Mouse (Mus musculus) left cerebral cortex, postnatal 25 days (tissue): ENCODE measurements at regions not wholly inside any gene's neighbourhood (a gene's known extent, or its start where the extent isn't known, plus 50 kb on each side); places are given as distances from the start of the nearest gene placed in this dataset.

Experiments used
- DNase-seq, 2 experiments: peaks; one replicate each; pipeline ENCODE4 v3.0.0; 2022; ENCODE audit warnings: low spot score in 2 of 2, mixed read lengths in 1 of 2
- intact Hi-C: fragments of 180-260 bp; cut with DNase I; formaldehyde crosslinking; loops from one replicate; pipeline ENCODE4 v1.15.1; 2025

DNA sequence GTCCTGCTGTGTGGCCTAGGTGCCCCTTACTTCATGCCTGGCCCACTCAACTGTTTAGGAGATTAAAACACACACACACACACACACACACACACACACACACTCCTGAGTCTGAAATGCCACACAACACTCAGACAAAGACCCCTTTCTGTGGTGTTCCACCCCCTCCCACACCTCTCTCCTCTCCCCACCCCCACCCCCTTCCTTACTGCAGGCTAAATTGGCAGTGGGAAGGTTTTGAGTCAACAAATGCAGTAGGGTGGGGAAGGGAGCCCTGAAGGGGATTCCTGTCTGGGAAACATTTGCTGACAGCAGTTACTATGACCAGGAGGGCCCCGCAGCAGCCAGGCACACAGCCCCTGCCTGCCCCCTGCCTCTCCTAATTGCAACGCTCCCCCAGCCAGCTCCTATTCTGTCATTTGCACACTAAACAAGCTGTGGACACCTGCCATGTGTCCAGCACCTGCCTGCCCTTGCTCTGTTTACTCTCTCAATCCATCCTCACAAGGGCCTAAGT is 69.5 kb downstream of the Ephb3 start:
- no peak for DNase-seq
- intact Hi-C loops: loop anchor here (5.0 kb wide), 2 partner anchors 78 to 98 kb away; no protein-coding TSS in a partner anchor

DNA sequence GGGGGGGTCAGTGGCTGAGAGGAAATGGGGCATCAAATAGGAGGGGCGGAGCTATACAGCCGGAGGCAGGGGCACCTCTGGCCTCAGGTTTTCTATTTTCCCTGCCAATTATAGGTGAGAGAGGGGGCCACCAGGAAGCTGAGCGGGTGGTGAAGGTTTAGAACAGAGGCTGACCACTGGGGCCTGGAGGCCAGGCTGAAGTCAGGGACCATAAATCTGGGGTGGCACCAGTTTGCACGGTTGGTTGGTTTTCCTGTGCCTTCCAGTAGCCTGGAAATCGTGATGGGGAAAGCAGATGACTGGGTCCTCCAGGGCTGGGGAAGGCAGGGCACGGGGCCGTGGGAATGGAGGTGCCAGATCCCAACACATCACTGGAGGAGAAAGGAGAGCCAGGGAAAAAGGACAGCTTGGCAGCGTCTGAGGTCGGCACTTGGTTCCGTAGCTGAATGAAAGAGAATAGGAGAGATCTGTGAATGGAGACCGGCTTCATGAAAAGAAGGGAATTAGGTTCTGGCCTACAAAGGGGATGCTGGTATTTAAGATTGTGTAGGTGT is 73.3 kb downstream of the Ephb3 start:
- no peak for DNase-seq
- intact Hi-C loops: no loop called here

DNA sequence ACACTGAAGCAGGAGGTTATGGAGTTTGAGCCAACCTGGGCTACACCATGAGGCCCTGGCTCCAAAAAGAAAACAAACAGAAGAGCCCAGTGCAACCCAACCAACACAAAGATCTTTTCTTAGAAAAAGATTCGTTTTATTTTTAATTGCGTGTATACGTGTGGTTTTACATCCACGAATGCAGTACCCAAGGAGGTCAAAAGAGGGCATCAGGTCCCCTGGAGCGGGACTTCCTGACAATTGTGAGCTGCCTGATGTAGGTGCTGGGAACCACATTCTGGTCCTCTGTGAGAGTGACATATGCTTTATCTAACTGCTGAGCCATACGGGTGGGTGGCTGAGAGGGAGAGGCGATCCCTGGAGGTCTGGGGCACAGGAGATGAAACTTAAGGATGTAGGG is 73.8 kb downstream of the Ephb3 start:
- intact Hi-C loops: no loop called here
- no peak for DNase-seq

DNA sequence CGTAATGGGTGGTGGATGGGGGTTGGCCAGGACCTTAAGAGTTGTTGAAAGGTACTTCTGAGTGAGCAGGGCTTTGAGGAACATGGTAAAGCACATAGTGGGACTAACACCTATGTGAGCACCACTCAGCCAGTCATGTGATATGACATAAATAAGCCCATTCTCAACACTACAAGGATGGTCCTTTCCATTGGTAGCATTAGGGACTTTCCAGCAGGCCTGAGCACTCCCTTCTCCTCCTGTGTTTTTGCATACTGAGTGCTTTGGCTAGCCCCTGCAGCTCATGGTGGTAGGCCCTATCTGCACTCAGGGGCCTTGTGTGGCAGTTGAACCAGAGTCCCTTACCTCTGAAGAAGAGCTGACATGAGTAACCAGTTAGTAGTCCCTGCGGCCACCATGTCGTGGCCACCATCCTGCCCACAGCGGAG is 75.7 kb downstream of the Ephb3 start:
- intact Hi-C loops: no loop called here
- no peak for DNase-seq

DNA sequence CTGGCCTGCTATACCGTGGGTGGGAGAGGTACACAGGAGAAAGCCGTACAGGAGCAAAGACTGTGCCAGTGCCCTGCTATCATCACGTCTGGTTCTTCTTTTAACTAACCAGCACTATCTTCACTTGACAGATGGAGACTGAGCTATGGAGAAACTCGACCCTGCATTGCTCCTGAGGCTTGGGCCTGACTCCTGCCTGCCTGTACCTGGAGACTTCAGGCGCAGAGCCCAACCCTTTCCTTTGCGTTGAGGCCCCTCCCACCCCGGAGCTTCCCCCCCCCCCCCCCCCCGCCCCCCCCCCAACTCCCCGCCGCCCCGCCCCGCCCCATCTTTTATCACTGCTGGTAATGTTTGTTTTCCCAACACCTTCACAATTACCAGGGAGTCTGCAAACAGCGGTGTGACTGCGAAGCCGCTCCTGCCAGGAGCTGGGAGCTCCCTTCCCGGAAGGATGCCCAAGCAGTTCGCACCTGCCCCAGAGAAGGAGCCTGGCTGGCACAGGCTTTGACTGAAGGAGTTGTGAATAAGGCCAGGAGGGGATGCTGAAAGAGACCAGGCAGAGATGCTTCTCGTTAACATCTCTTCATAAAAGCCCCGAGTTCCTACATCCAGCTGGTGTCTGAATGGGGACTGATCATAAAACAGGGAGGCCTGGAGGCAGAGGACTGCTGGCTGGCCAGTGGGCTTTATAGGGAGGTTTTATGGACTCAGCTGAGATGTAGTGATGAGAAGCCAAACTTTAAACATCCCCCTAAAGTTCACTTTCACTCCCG is 77.6 kb downstream of the Ephb3 start:
- intact Hi-C loops: no loop called here
- no peak for DNase-seq

DNA sequence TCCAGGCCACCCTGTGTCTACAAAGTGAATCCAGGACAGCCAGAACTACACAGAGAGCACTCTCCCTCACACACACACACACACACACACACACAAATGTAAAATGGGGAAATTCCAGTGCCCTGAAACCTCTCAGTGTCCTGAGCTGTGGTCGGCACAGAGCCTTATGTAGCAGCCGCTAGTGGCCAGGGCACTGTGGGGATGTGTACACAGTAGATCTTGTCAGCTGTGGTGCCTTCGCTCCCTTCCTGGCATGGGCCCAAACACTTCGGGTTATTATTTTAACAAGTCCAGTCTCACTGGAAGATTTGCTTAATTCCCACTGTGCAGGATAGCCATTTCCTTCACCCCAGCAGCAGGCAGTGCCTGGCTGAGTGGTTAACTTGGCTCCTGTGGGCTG is 81.5 kb downstream of the Ephb3 start:
- intact Hi-C loops: no loop called here

DNA sequence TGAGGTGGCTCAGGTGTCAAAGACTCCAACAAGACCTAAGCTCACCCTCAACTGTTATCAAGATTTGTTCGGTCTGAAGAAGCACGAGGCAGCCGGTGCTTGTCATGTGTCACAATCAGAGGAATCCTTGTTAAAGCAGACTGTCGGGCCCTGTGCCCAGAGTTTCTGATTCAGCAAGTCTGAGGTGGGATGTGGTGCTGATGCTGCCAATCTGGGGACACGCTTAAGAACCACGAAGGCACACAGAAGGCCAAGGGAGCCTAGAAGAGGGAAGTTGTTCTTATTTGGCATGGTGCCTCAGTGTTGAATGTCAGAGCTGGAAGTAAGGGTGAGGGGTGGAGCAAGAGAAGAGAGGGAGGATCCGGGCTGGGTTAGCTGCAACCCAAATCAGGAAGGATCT is 85.0 kb downstream of the Ephb3 start:
- intact Hi-C loops: no loop called here
- DNase-seq: peak; percentile 47 to 90

More for the DNA sequence above, 81.5 kb downstream of the Ephb3 start:
- no peak for DNase-seq

DNA sequence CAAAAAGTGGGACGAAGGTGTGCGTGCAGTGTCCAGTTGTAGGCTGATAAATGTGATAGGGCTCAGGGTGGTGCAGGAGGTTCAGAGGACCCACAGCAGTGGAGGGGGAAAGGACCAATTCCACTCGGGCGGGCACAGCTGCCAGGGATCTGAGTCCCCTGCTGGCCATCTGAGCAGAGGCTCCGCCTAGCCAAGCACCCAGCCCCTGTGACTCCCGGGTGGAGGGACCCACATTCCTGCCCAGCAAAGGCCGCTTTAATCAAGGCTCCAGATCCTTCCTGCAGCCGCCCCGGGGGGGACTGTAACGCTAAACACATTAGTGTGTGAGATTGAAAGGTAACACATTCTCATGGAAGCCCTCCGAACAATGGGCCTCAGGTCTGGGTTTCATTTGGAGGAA is 88.5 kb downstream of the Ephb3 start:
- intact Hi-C loops: no loop called here
- DNase-seq: no peak

DNA sequence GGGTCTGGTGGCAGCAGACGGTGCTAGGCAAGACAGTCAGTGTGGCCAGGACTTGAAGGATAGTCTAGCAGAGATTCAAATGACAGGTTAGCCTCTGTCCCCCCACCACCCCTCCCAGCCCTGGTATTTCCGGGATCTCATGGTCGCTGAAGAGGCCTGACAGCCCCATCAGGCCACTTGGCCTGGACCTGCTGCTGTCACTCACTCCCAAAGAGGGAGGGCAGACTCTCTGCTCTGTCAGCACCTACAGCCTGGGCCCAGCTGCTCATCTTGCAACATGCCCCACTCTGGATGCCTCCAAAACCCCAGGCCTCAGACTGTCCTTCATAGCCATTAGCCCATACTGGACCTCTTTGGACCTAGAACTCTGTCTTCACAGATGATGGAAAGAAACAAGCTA is 89.0 kb downstream of the Ephb3 start:
- DNase-seq: no peak
- intact Hi-C loops: no loop called here

DNA sequence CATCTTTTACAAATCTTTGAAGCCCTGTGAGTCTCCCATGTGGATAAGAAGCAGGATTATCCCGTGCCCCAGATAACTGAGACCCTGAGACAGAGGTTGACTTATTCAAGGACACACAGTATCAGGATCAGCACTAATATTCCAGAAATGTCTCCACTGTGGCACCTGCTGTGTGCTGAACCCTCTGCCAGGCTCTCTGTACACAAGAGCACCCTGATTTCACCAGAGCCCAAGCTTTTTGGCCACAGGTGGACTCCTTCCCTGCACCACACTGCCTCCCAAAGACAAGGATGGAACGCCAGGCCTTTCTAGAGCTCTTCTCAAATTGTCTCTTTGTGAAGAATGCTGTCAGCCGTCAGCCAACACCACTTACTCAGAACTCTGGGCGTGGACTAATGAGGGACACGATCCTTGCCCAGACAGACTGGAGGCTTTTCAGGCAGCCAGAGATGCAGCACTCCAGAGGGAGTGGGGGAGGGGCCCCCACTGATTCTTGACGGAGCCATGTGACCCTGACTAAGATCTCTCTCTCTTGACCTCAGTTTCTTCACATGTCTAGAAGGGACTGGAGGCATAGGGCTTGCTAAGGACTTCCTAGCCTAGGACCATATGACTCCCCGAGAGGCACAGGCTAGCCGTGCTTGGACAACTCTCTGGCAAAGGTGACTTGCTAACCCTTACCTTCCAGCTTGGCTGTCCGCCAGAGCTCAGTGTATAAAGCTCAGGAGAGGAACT is 90.3 kb downstream of the Ephb3 start:
- intact Hi-C loops: no loop called here
- peak in 1 of 2 experiments; percentile 27 for DNase-seq

DNA sequence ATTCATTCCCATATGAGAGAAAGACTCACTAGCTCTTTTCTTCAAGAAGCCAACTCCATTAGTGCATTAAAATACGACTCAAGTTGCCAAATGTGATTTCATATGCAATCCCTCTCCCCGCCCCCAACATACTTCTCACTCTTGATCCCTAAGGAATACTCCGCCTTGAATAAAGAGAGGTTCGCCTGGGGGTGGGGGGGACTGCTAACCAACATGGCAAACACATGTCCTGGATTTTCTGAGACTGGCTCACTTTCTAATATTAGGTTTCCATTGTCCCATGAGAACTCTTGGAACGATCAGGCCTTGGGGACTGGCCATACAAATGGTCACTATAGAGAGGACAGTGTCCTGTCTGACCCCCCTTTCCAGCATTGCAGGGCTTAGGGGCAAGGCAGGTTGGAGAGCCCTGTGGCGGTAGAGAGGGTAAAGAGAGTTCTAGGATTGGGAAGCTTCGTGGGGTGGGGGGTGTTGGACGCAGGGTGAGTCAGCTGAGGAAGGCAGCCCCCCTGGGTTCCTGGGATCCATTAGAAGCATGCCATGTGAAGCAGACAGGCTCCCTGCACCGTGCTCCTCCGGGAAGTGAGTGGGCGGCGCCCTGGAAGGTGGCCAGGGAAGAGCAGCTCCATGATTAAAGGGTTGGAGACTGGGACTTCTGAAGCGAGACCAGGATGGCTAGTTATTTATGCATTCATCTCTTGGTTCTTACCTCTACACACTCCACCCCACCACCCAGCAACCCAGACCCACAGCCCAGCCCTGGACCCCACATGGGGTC is 91.6 kb downstream of the Ephb3 start:
- intact Hi-C loops: no loop called here
- DNase-seq: peak in 1 of 2 experiments; percentile 23

DNA sequence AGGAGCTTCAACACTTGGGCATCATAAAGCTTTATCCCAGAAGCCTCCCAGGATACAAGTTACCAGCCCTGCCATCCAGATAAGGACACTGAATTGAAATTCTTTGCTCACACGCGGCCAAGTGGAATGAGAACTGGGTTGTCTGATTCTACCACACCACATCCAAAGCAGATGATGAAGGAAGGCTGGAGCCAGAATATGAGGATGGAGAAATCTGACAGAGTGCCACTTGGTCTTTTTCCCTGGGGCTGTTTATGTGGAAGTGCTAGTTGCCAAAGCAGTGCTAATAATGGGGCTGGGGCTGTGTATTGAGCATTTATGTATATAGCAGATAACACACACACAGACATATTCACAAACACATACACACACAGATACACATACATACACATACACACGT is 92.2 kb downstream of the Ephb3 start:
- intact Hi-C loops: no loop called here

DNA sequence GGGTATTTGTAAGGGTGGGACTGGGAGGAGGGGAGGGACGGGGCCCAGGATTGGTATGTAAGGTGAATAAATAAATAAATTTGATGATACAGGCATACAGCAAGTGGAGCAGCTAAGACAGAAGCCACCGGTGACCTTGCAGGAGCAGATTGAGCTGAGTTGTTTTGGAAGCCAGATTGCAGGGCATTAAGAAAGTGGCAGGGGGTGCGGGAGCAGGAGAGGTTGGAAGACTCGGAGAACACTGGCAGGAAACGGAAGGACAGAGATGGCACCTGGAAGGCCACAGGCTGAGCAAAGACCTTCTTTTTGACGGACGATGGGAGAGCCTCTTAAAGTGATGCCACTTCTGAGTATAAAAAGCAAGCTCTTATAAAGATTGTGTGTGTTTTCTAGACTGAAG is 94.3 kb downstream of the Ephb3 start:
- intact Hi-C loops: no loop called here
- DNase-seq: no peak

More for the DNA sequence above, 92.2 kb downstream of the Ephb3 start:
- no peak for DNase-seq

DNA sequence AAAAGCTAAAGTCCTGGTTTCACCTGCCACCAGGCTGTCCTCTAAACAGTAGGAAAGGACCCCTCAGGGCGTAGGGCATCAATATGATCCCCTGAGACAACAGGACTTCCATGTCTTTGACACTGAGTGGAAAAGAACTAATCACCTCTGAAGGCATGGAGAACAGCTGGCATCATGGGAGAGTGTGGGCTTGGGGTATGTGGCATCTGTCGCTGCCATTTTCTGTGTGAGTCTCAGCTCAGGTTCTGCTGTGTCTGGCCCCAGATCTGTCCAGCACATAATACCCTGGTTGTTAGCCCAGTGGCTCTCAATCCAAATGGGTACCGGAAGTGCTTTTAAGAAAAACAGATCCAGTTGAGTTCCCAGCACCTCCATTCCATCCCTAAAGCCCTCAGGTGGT is 101.3 kb downstream of the Ephb3 start:
- intact Hi-C loops: no loop called here
- no peak for DNase-seq

DNA sequence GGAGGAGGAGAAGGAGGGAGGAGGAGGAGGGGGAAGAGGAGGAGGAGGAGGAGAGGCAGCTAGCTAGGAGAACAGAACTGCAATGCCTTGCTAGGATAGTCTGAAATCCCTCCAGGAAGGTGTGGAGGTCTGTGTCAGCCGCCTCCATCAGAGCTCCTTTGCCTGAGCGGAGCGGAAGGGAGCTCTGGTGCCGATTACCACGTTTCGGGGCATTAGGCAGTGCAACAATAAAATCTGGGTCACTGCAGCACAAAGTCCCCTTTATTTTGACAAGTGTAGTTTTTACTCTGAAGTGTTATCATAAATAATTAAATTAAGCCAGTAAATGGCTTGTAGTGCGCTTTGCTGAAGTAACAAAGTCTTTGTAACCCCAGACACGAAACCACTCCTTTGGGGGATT is 104.0 kb downstream of the Ephb3 start:
- DNase-seq: no peak
- intact Hi-C loops: no loop called here

DNA sequence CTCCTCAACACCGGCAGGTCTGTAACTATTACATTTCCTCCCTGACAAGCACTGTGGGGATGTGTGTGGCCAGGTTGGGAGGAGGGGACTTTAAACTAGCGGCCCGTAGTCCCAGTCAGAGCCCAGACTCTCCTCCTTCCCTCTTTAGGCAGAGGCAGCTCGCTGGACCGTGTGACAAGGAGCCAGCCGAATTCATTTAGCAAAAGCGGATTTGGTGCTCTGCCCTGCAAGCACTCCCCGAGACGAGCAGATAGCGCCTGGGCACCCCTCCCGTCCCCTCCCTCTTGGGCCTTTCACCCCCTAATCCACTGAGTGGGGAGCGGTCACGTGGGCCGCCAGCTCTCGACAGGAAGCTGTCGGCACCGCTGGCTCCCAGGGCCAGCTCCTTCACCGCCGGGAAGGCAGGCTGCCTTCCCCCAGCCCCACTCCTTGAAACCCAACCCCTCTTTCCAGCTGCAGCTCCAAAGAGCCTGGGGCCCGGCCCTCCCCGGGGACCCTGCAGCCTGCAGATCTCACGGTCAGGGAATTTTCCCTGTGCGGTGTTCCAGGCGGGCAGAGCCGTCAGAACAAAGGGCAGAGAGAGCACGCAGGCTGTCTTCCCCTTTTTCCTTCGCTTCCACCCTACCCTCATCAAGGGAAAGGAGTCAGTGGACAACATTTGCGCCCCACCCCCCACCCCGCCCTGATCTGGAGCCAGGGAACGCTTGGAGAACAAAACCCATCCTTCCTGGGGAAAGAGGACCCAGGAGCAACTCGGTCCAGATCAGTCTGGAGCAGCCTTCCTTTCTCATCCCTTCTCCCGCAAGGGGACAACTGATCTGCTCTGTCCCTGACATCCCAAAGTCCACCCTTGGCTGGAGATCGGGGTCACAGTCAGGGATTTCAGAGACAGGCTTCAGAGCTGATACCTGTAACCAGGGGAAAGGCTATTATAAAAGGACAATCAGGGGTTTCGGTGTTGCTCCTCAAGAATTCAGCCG is 106.4 kb downstream of the Ephb3 start:
- intact Hi-C loops: loop anchor here (5.0 kb wide), 1 partner anchor 64 kb away; no protein-coding TSS in a partner anchor

DNA sequence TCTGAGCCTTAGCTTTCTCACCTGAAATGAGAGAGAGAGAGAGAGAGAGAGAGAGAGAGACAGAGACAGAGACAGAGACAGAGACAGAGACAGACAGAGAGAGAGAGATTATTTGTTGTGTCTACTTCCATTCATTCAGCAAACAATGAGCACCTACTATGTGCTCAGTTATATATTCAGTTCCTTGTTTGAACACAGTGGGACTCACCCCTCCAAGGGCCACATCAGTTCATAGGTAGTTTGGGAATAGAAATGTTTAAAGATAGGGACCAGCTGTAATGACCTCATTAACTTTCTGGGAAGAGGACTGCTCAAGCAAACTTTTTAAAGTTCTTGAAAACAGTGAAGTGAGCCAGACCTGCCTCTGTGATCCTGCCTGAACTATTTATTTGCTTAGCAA is 107.2 kb downstream of the Ephb3 start:
- intact Hi-C loops: loop anchor here (5.0 kb wide), 1 partner anchor 64 kb away; no protein-coding TSS in a partner anchor
- no peak for DNase-seq

More for the DNA sequence above, 106.4 kb downstream of the Ephb3 start:
- peak; percentile 54 to 66 for DNase-seq

DNA sequence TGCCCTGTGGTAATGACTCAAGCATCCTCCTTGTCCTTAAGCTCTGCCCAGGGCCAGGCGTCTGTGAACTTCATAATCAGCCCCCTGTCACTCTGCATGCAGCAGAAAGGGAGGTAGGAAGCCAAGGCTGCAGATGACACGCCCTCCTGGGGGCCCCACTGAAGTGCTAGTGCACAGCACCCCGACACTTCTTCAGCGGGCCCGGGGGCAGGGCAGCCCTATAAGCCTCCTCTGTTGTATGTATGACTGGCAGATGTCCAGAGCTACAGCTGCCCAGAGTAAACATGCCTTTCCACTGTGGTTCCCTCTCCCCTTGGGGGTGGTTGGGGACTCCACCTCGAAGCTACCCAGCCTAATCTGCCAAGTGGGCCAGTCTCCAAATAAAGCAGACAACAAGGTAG is 107.2 kb upstream of the Vps8 start:
- DNase-seq: no peak
- intact Hi-C loops: no loop called here
